Mouse (Mus musculus) intestine, postnatal 0 days (tissue): Measurements from ENCODE around the gene Bnip1. TPM values are rescaled to one million over a fixed set of nuclear protein-coding genes. Genes with fewer than 3 reads are reported as not detected.

Experiments used
- ATAC-seq: fragments of 200-750 bp; cut with Nextera tagmentation; 2 replicates; pipeline ENCODE4 v1.8.0; 2017; ENCODE audit warnings: mild to moderate bottlenecking, moderate TSS enrichment, moderate library complexity
- H3K27ac ChIP-seq: fragments of 300-500 bp; sonication (generic); 2 replicates; pipeline ENCODE4 v1.5.1; 2014; ENCODE audit warnings: mild to moderate bottlenecking, low read depth, low read length, moderate library complexity
- H3K27me3 ChIP-seq: fragments of 300-500 bp; sonication (generic); replicated peaks from 2 replicates; pipeline ENCODE4 v1.6.1; 2014; ENCODE audit warnings: low read length, mixed read lengths; ENCODE audit not compliant: control insufficient read depth, insufficient read depth
- H3K36me3 ChIP-seq: fragments of 300-500 bp; sonication (generic); 2 replicates; pipeline ENCODE4 v1.6.1; 2014; ENCODE audit warnings: mild to moderate bottlenecking, moderate library complexity; ENCODE audit not compliant: control insufficient read depth, insufficient read depth
- H3K4me1 ChIP-seq: fragments of 300-500 bp; sonication (generic); replicated peaks from 2 replicates; pipeline ENCODE4 v1.6.1; 2014; ENCODE audit warnings: antibody characterized with exemption, low read length, mixed read lengths; ENCODE audit not compliant: control insufficient read depth, insufficient read depth
- H3K4me2 ChIP-seq: fragments of 300-500 bp; sonication (generic); replicated peaks from 2 replicates; pipeline ENCODE4 v1.6.1; 2014; ENCODE audit warnings: low read depth, mild to moderate bottlenecking, moderate library complexity
- H3K4me3 ChIP-seq: fragments of 300-500 bp; sonication (generic); 2 replicates; pipeline ENCODE4 v1.5.1; 2014; ENCODE audit warnings: low read depth, low read length
- H3K9ac ChIP-seq: fragments of 300-500 bp; sonication (generic); 2 replicates; pipeline ENCODE4 v1.6.1; 2014; ENCODE audit warnings: mild to moderate bottlenecking, low read depth, low read length
- H3K9me3 ChIP-seq: fragments of 300-500 bp; sonication (generic); 2 replicates; pipeline ENCODE4 v1.6.1; 2016; ENCODE audit warnings: mixed run types; ENCODE audit not compliant: control insufficient read depth
- CTCF ChIP-seq: sonication (generic); IDR thresholded peaks from 2 replicates; pipeline ENCODE4 v1.5.1; 2016; ENCODE audit warnings: low read depth, mild to moderate bottlenecking, control low read depth, antibody characterized with exemption, moderate library complexity
- WGBS: fragments of 180-500 bp; shearing (Covaris S2); extraction: QIAGEN DNeasy Blood & Tissue Kit; methylation state at CpG from one replicate; pipeline ENCODE4 v1.1.7; 2014; 5-methylcytosine and 5-hydroxymethylcytosine counted together
- polyA plus RNA-seq: library from polyadenylated mRNA; unstranded; fragments of >200 nt; fragmentation: Nextera tagmentation; extraction: Ambion mirVana; gene quantifications from 2 replicates; pipeline ENCODE4 v1.2.1, GENCODE M21; 2015

Gene Bnip1
- 29.7 and 30.7 TPM in 2 replicates for polyA plus RNA-seq

- peak within 1 kb of the TSS; percentile 93 for H3K27ac ChIP-seq
- no peaks in the 10 kb centered on the region for H3K4me1 ChIP-seq
- H3K9me3 ChIP-seq: no peaks in the 10 kb centered on the region
- peak within 1 kb of the TSS; percentile 75 for H3K4me2 ChIP-seq
- peak; percentile 81 for ATAC-seq
- H3K27me3 ChIP-seq: no peaks in the 10 kb centered on the region
- peaks cover 29% of the 10 kb centered on the region for H3K36me3 ChIP-seq
- WGBS: under 1% methylated on average over 42 of the region's 42 CpGs
- no peak for TF ChIP-seq CTCF
- peak within 1 kb of the TSS; percentile 72 for H3K4me3 ChIP-seq
- H3K9ac ChIP-seq: peak within 1 kb of the TSS; percentile 75
These were observed at the start of gene Bnip1 for GRCm38 (mm10) chr17:26780750-26781571. Bnip1 (plus strand) TSS chr17:26781066.

GRCm38 (mm10) chr17:26742581-26742980 lies 38.3 kb upstream of the Bnip1 start:
- peaks cover 14% of the 10 kb centered on the region for H3K36me3 ChIP-seq
- no peak overlapping the region for H3K4me2 ChIP-seq
- no peaks in the 10 kb centered on the region for H3K9me3 ChIP-seq
- H3K27me3 ChIP-seq: no peaks in the 10 kb centered on the region
- no peak overlapping the region for H3K9ac ChIP-seq
- no peak overlapping the region for H3K27ac ChIP-seq
- no peaks in the 10 kb centered on the region for H3K4me1 ChIP-seq
- WGBS: 65% methylated on average over 4 of the region's 4 CpGs
- H3K4me3 ChIP-seq: no peak overlapping the region
- no peak for TF ChIP-seq CTCF
- ATAC-seq: no peak

DNA sequence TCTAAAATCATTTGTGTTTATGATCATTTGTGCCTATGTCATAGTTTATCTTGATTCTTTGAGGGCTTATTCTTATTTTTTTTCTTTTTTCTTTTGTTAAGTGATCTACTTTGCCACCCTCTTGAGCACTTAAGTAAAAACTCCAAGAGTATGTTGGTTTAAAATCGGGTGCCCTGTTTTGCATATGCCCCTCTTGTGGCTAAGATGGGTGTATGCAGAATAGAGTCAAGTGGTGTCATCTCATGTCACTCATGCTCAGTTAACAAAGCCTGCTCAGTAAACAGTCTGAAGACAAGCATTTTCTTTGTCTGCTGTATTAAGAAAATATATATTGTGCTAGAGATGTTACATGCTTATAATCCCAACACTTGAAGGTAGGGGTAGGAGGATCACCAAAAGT lies 37.6 kb upstream of the Bnip1 start:
- Histone ChIP-seq H3K36me3 (peaks cover 14% of the 10 kb centered on the region), H3K27ac (no peak overlapping the region), H3K9ac (no peak overlapping the region), H3K4me3 (no peak overlapping the region), H3K27me3 (no peaks in the 10 kb centered on the region), H3K9me3 (no peaks in the 10 kb centered on the region), H3K4me1 (no peaks in the 10 kb centered on the region), H3K4me2 (no peak overlapping the region)
- WGBS: 74% methylated on average over 1 of the region's 1 CpGs
- TF ChIP-seq CTCF: 0 out of 2 replicates have a peak, but pooled peaks have one; percentile 5
- ATAC-seq: no peak

DNA sequence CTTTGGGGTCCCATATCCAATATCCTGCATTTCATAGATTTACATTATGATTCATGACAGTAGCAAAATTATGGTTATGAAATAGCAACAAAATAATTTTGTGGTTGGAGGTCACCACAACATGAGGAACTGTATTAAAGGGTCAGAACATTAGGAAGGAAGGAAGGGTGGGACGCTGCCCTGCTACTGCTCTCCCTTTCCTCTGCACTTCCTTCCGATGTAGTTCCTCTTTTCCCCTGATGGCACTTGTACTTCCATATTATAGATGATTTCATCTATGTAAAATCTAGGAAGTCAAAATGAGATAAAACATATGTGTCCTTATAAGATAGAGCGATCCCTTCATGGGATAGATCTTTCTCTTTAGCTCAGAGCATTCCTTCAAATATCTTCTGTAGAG lies 30.9 kb upstream of the Bnip1 start:
- Histone ChIP-seq H3K4me3 (no peak overlapping the region), H3K27ac (no peak overlapping the region), H3K9ac (no peak overlapping the region), H3K4me2 (no peak overlapping the region), H3K27me3 (no peaks in the 10 kb centered on the region), H3K36me3 (0 out of 2 replicates have a peak, but pooled peaks cover 3% of the 10 kb centered on the region), H3K9me3 (no peaks in the 10 kb centered on the region), H3K4me1 (no peaks in the 10 kb centered on the region)
- WGBS: 89% methylated on average over 3 of the region's 3 CpGs
- TF ChIP-seq CTCF: no peak
- ATAC-seq: no peak

- no peak overlapping the region for H3K27ac ChIP-seq
- no peaks in the 10 kb centered on the region for H3K36me3 ChIP-seq
- H3K27me3 ChIP-seq: no peaks in the 10 kb centered on the region
- no peak overlapping the region for H3K4me2 ChIP-seq
- no peaks in the 10 kb centered on the region for H3K9me3 ChIP-seq
- H3K4me1 ChIP-seq: no peaks in the 10 kb centered on the region
- H3K9ac ChIP-seq: no peak overlapping the region
- no peak for TF ChIP-seq CTCF
- WGBS: 74% methylated on average over 1 of the region's 1 CpGs
- H3K4me3 ChIP-seq: no peak overlapping the region
- ATAC-seq: no peak
These were observed 28.6 kb upstream of the Bnip1 start for GRCm38 (mm10) chr17:26752297-26752696.

DNA sequence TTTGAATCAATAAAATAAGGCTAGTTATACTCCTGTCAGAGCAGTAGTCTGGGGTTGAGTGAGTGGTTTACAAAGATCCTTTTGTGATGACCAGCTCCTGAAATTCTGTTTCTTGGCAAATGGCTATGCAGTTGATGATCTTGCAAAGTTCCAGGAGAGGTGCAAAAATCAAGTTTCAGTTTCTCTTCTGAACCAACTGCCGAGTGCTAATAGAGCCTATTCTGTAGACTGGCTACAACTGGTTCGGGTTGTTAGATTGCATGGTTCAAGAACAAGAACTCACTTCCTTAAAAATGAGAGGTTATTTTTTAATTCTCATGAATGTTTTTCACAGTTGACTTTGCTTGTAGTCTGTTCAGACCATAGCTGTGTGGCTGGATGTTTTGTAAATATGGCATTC lies 27.4 kb upstream of the Bnip1 start:
- no peak for ATAC-seq
- Histone ChIP-seq H3K27me3 (no peaks in the 10 kb centered on the region), H3K4me3 (no peak overlapping the region), H3K9ac (no peak overlapping the region), H3K4me1 (no peaks in the 10 kb centered on the region), H3K9me3 (no peaks in the 10 kb centered on the region), H3K36me3 (0 out of 2 replicates have a peak, but pooled peaks cover 1% of the 10 kb centered on the region), H3K27ac (no peak overlapping the region), H3K4me2 (no peak overlapping the region)
- WGBS: 58% methylated on average over 2 of the region's 2 CpGs
- no peak for TF ChIP-seq CTCF
